7 mouse cellular contexts compared by ENCODE assay signal in the genomic region with DNA sequence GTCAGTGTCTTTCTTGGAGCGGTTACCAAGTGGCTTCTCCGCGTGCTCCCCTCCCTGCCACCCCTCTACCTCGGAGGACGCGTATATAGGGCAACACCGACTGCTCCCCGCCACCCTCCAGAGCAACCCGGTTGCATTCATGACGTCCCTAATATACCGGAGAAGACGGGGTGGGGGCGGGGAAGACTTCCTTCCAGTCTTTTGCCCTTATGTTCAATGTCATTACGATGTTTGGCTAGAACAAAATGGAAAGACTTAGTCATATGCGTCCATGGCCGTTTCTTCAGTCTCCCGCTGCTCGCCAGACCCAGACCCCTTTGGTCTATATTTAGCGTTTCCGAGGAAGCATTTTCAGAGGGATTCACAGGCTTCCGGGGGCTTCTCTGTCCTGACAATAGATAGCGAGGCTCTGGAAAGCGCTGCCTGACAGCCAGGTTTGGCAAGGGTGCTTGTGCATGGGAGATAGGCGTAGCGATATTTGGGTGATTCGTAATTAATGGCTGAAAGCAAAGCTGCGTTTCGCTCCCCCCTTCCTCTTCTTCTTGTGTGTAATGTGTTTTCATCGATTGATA. TPM values are rescaled to one million over a fixed set of nuclear protein-coding genes. Genes with fewer than 3 reads are reported as not detected.
A peak's percentile ranks its signal among the peaks of the same experiment; 100 is the strongest.
DNase-seq lines count a peak whose midpoint lies in the region; ATAC-seq and TF ChIP-seq lines count a peak whose summit lies in the region.

No protein-coding gene starts in this region.

- ATAC-seq in embryonic facial prominence, embryonic 12.5 days (ENCODE audit: insufficient number of reproducible peaks, insufficient read depth, low FRiP score, low TSS enrichment), result peak; percentile 72
- ATAC-seq in intestine, embryonic 16.5 days, result peak; percentile 42
- ATAC-seq in stomach, embryonic 16.5 days (ENCODE audit: insufficient read depth, low FRiP score), result peak; percentile 39; the same call in 1 of the 2 replicates

- peak overlapping the region; percentile 22; the same call in 1 of the 2 replicates for H3K4me3 ChIP-seq in thymus, adult 2 months (ENCODE audit: control insufficient read depth, insufficient read depth, low read length)
- peak overlapping the region; percentile 65 for H3K4me3 ChIP-seq in embryonic facial prominence, embryonic 12.5 days
- H3K4me3 ChIP-seq in intestine, embryonic 16.5 days (ENCODE audit: low read length), result peak overlapping the region; percentile 67
- H3K4me3 ChIP-seq in stomach, embryonic 16.5 days (replicated peaks; ENCODE audit: low read length), result peak overlapping the region; percentile 69

- no peaks in the 10 kb centered on the region for H3K4me1 ChIP-seq in thymus, adult 2 months (replicated peaks; ENCODE audit: control insufficient read depth, insufficient read depth, low read length)
- 0 out of 2 replicates have a peak, but pooled peaks cover 3% of the 10 kb centered on the region for H3K4me1 ChIP-seq in embryonic facial prominence, embryonic 12.5 days
- peaks cover 2% of the 10 kb centered on the region; the same call in 1 of the 2 replicates for H3K4me1 ChIP-seq in intestine, embryonic 16.5 days (ENCODE audit: control insufficient read depth, insufficient read depth, low read length)
- H3K4me1 ChIP-seq in stomach, embryonic 16.5 days (ENCODE audit: control insufficient read depth, insufficient read depth, low read length), result peaks cover 8% of the 10 kb centered on the region; the same call in 1 of the 2 replicates

- no peak for TF ChIP-seq POLR2A in thymus, adult 2 months (IDR thresholded peaks at IDR 0.05; ENCODE audit: control insufficient read depth, extremely low read depth, insufficient read depth, low read length, poor library complexity)

- H3K36me3 ChIP-seq in thymus, adult 2 months (ENCODE audit: control insufficient read depth, insufficient read depth, low read length), result no peaks in the 10 kb centered on the region
- H3K36me3 ChIP-seq in embryonic facial prominence, embryonic 12.5 days, result no peaks in the 10 kb centered on the region
- H3K36me3 ChIP-seq in intestine, embryonic 16.5 days (ENCODE audit: control insufficient read depth, insufficient read depth, low read length), result no peaks in the 10 kb centered on the region
- H3K36me3 ChIP-seq in stomach, embryonic 16.5 days (ENCODE audit: control insufficient read depth, insufficient read depth, low read length), result no peaks in the 10 kb centered on the region

- no peaks in the 10 kb centered on the region for H3K9me3 ChIP-seq in embryonic facial prominence, embryonic 12.5 days
- no peaks in the 10 kb centered on the region for H3K9me3 ChIP-seq in intestine, embryonic 16.5 days (ENCODE audit: control insufficient read depth, low read length)
- H3K9me3 ChIP-seq in stomach, embryonic 16.5 days (replicated peaks; ENCODE audit: control insufficient read depth, low read length), result no peaks in the 10 kb centered on the region

- TF ChIP-seq CTCF in thymus, adult 2 months (IDR thresholded peaks at IDR 0.05; ENCODE audit: borderline replicate concordance, control insufficient read depth, extremely low read depth, insufficient read depth, low read length, poor library complexity), result no peak

- H3K4me2 ChIP-seq in embryonic facial prominence, embryonic 12.5 days (replicated peaks), result peak overlapping the region; percentile 98
- peak overlapping the region; percentile 99 for H3K4me2 ChIP-seq in intestine, embryonic 16.5 days (ENCODE audit: low read depth, low read length)
- peak overlapping the region; percentile 97 for H3K4me2 ChIP-seq in stomach, embryonic 16.5 days (ENCODE audit: low read depth, low read length)

- no peak for DNase-seq in thymus, adult 2 months
- no peak for DNase-seq in thymus, postnatal 4 days
- peak; percentile 31 for DNase-seq in mesoderm, embryonic 11.5 days (ENCODE audit: low read depth, low spot score)
- DNase-seq in lung, postnatal 36 days, result no peak

- 4% methylated on average over 29 of the region's 29 CpGs for WGBS in thymus, adult 2 months
- WGBS in embryonic facial prominence, embryonic 12.5 days, result under 1% methylated on average over 29 of the region's 29 CpGs
- under 1% methylated on average over 29 of the region's 29 CpGs for WGBS in intestine, embryonic 16.5 days
- 1% methylated on average over 29 of the region's 29 CpGs for WGBS in stomach, embryonic 16.5 days

- peak overlapping the region; percentile 57 for H3K9ac ChIP-seq in embryonic facial prominence, embryonic 12.5 days
- peak overlapping the region; percentile 58 for H3K9ac ChIP-seq in intestine, embryonic 16.5 days (ENCODE audit: low read depth, low read length)
- peak overlapping the region; percentile 69 for H3K9ac ChIP-seq in stomach, embryonic 16.5 days (ENCODE audit: low read length)

- H3K27me3 ChIP-seq in thymus, adult 2 months (ENCODE audit: control insufficient read depth, insufficient read depth, low read length), result peaks cover 2% of the 10 kb centered on the region; the same call in 1 of the 2 replicates
- H3K27me3 ChIP-seq in embryonic facial prominence, embryonic 12.5 days, result peaks cover 30% of the 10 kb centered on the region
- peaks cover 10% of the 10 kb centered on the region for H3K27me3 ChIP-seq in intestine, embryonic 16.5 days (replicated peaks; ENCODE audit: control insufficient read depth, insufficient read depth, low read length)
- peaks cover 42% of the 10 kb centered on the region for H3K27me3 ChIP-seq in stomach, embryonic 16.5 days (ENCODE audit: control insufficient read depth, insufficient read depth, low read length)

- H3K27ac ChIP-seq in thymus, adult 2 months (ENCODE audit: control insufficient read depth, insufficient read depth, low read length), result no peak overlapping the region
- H3K27ac ChIP-seq in embryonic facial prominence, embryonic 12.5 days, result peak overlapping the region; percentile 70
- no peak overlapping the region for H3K27ac ChIP-seq in intestine, embryonic 16.5 days (ENCODE audit: low read length)
- no peak overlapping the region for H3K27ac ChIP-seq in stomach, embryonic 16.5 days (ENCODE audit: low read length)

RNA-seq across cellular contexts. Expression of a gene that starts 1.1 kb away (rescaled TPM):
- polyA plus RNA-seq in thymus, adult 2 months (2012; rRNA removed), result 4.6 and 5.6 TPM in 2 replicates
- polyA plus RNA-seq in embryonic facial prominence, embryonic 12.5 days (2016; fragmentation: Nextera tagmentation; extraction: Ambion mirVana), result 13.5 and 15.5 TPM in 2 replicates
- polyA plus RNA-seq in intestine, embryonic 16.5 days (2015; fragmentation: Nextera tagmentation; extraction: Ambion mirVana), result 1.3 and 1.5 TPM in 2 replicates
- 2.6 and 3.5 TPM in 2 replicates for polyA plus RNA-seq in stomach, embryonic 16.5 days (2015; fragmentation: Nextera tagmentation; extraction: Ambion mirVana)
